Mouse (Mus musculus) layer of hippocampus, adult 9-10 months (tissue): ENCODE results near the gene Susd6.
"Not testable (repeated sequence)": the region's sequence is repeated elsewhere in the genome, so short reads cannot be mapped to it uniquely, and the experiment has no call there.

Experiments used
- DNase-seq: peaks from one replicate; pipeline ENCODE4 v3.0.0; 2022; ENCODE audit warnings: low spot score

Susd6 gene

GRCm38 (mm10) chr12:80813456-80813855 is 23.1 kb downstream of the Susd6 start:
- DNase-seq, result no peak

GRCm38 (mm10) chr12:80813872-80814271 is 23.6 kb downstream of the Susd6 start:
- DNase-seq, result no peak

GRCm38 (mm10) chr12:80814529-80814928 is 24.2 kb downstream of the Susd6 start:
- no peak for DNase-seq

GRCm38 (mm10) chr12:80815298-80815697 is 25.0 kb downstream of the Susd6 start:
- no peak for DNase-seq

GRCm38 (mm10) chr12:80815893-80816292 is 25.6 kb downstream of the Susd6 start:
- DNase-seq, result no peak

GRCm38 (mm10) chr12:80816380-80817086 is 26.2 kb downstream of the Susd6 start:
- no peak for DNase-seq

- no peak for DNase-seq
These were observed 27.5 kb downstream of the Susd6 start for GRCm38 (mm10) chr12:80817697-80818235.

GRCm38 (mm10) chr12:80819020-80819419 is 28.7 kb downstream of the Susd6 start:
- DNase-seq, result not testable (repeated sequence)

- no peak for DNase-seq
These were observed 31.1 kb downstream of the Susd6 start for GRCm38 (mm10) chr12:80821312-80822007.

- no peak for DNase-seq
These were observed 32.2 kb downstream of the Susd6 start for GRCm38 (mm10) chr12:80822533-80822932.

GRCm38 (mm10) chr12:80824202-80824601 is 33.9 kb downstream of the Susd6 start:
- DNase-seq, result no peak

- no peak for DNase-seq
These were observed 36.1 kb downstream of the Susd6 start for GRCm38 (mm10) chr12:80826423-80826822.

GRCm38 (mm10) chr12:80827464-80828015 is 37.2 kb downstream of the Susd6 start:
- no peak for DNase-seq

- no peak for DNase-seq
These were observed 37.7 kb downstream of the Susd6 start for GRCm38 (mm10) chr12:80828020-80828419.

- no peak for DNase-seq
These were observed 38.6 kb downstream of the Susd6 start for GRCm38 (mm10) chr12:80828951-80829350.

GRCm38 (mm10) chr12:80830211-80830610 is 39.9 kb downstream of the Susd6 start:
- no peak for DNase-seq

GRCm38 (mm10) chr12:80830820-80831219 is 40.5 kb downstream of the Susd6 start:
- no peak for DNase-seq

- no peak for DNase-seq
These were observed 42.0 kb downstream of the Susd6 start for GRCm38 (mm10) chr12:80832313-80832712.

- DNase-seq, result no peak
These were observed 43.2 kb downstream of the Susd6 start for GRCm38 (mm10) chr12:80833541-80833940.

GRCm38 (mm10) chr12:80834156-80834900 is 44.0 kb downstream of the Susd6 start:
- DNase-seq, result no peak

- DNase-seq, result no peak
These were observed 44.7 kb downstream of the Susd6 start for GRCm38 (mm10) chr12:80834901-80835570.

- no peak for DNase-seq
These were observed 47.3 kb downstream of the Susd6 start for GRCm38 (mm10) chr12:80837614-80838013.
